Mouse (Mus musculus): ENCODE data around the gene Tdrd3. TPM values are rescaled to one million over a fixed set of nuclear protein-coding genes. Genes with fewer than 3 reads are reported as not detected.

Gene Tdrd3
- polyA plus RNA-seq, 1 experiment from 2014 or later: 5.6 TPM

- H3K9me3 ChIP-seq (ENCODE audit: low read length): no peaks in the 10 kb centered on the region
- WGBS (ENCODE audit: insufficient replicate concordance): 52% methylated on average over 7 of the region's 7 CpGs
- DNase-seq (no peak), ATAC-seq (peak; percentile 77)
- TF ChIP-seq EP300 (IDR thresholded peaks at IDR 0.05; ENCODE audit: low read depth) (no peak), CTCF (IDR thresholded peaks at IDR 0.05; ENCODE audit: low read depth) (no peak)
- no peak overlapping the region for H3K9ac ChIP-seq (replicated peaks)
- H3K27ac ChIP-seq (ENCODE audit: low read depth): 0 out of 2 replicates have a peak overlapping the region, but pooled peaks have one; percentile 34
- H3K4me1 ChIP-seq (ENCODE audit: insufficient read depth): peaks cover 9% of the 10 kb centered on the region
- H3K4me3 ChIP-seq (ENCODE audit: low read depth, low read length): no peak overlapping the region
- H3K4me2 ChIP-seq (ENCODE audit: low read depth, low read length): peak overlapping the region; percentile 53
- H3K36me3 ChIP-seq (replicated peaks; ENCODE audit: insufficient read depth, low read length): no peaks in the 10 kb centered on the region; the same call in 1 of the 2 replicates
- no peaks in the 10 kb centered on the region for H3K27me3 ChIP-seq (ENCODE audit: insufficient read depth, low read length)
Observed at GRCm38 (mm10) chr14:87426297-87426922, 10.0 kb downstream of the Tdrd3 start.

DNA sequence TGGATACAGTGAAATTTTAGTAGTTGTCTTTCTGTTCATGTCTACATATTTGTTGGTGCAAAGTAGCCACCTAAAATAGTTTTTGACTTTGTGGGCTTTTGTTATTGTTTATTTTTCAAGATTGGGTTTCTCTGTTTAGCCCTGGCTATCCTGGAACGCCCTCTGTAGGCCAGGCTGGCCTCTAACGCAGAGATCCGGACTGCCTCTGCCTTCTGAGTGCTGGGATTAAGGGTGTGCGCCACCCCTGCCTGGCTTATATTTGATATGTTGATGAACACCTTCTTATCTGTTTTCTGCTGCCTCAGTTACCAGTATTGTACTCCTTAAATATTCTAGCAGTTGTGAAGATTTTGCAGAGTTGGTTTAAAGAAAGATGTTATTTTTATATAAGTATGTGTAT is 10.6 kb downstream of the Tdrd3 start:
- no peak overlapping the region for H3K4me3 ChIP-seq (ENCODE audit: low read depth, low read length)
- H3K4me2 ChIP-seq (ENCODE audit: low read depth, low read length): no peak overlapping the region
- no peaks in the 10 kb centered on the region; the same call in 1 of the 2 replicates for H3K36me3 ChIP-seq (replicated peaks; ENCODE audit: insufficient read depth, low read length)
- no peaks in the 10 kb centered on the region for H3K9me3 ChIP-seq (ENCODE audit: low read length)
- WGBS (ENCODE audit: insufficient replicate concordance): 47% methylated on average over 4 of the region's 4 CpGs
- no peaks in the 10 kb centered on the region for H3K27me3 ChIP-seq (ENCODE audit: insufficient read depth, low read length)
- ATAC-seq (0 out of 2 replicates have a peak, but pooled peaks have one; percentile 31), DNase-seq (no peak)
- H3K4me1 ChIP-seq (ENCODE audit: insufficient read depth): peaks cover 8% of the 10 kb centered on the region
- TF ChIP-seq CTCF (IDR thresholded peaks at IDR 0.05; ENCODE audit: low read depth) (peak; percentile 53), EP300 (IDR thresholded peaks at IDR 0.05; ENCODE audit: low read depth) (no peak)
- H3K27ac ChIP-seq (ENCODE audit: low read depth): no peak overlapping the region
- H3K9ac ChIP-seq (replicated peaks): no peak overlapping the region

- Histone ChIP-seq H3K27ac (ENCODE audit: low read depth) (no peak overlapping the region), H3K9ac (replicated peaks) (no peak overlapping the region), H3K4me3 (ENCODE audit: low read depth, low read length) (no peak overlapping the region), H3K9me3 (ENCODE audit: low read length) (no peaks in the 10 kb centered on the region), H3K36me3 (replicated peaks; ENCODE audit: insufficient read depth, low read length) (no peaks in the 10 kb centered on the region; the same call in 1 of the 2 replicates), H3K4me1 (ENCODE audit: insufficient read depth) (peaks cover 8% of the 10 kb centered on the region), H3K4me2 (ENCODE audit: low read depth, low read length) (no peak overlapping the region), H3K27me3 (ENCODE audit: insufficient read depth, low read length) (no peaks in the 10 kb centered on the region)
- TF ChIP-seq EP300 (IDR thresholded peaks at IDR 0.05; ENCODE audit: low read depth): no peak
- DNase-seq (no peak), ATAC-seq (no peak)
- WGBS (ENCODE audit: insufficient replicate concordance): 65% methylated on average over 5 of the region's 5 CpGs
Observed at GRCm38 (mm10) chr14:87427659-87428289, 11.3 kb downstream of the Tdrd3 start.

- DNase-seq: no peak
- H3K9me3 ChIP-seq (ENCODE audit: low read length): no peaks in the 10 kb centered on the region
- no peaks in the 10 kb centered on the region for H3K27me3 ChIP-seq (ENCODE audit: insufficient read depth, low read length)
- no peak overlapping the region for H3K4me2 ChIP-seq (ENCODE audit: low read depth, low read length)
- 83% methylated on average over 5 of the region's 5 CpGs for WGBS (ENCODE audit: insufficient replicate concordance)
- no peak overlapping the region for H3K27ac ChIP-seq (ENCODE audit: low read depth)
- TF ChIP-seq EP300 (IDR thresholded peaks at IDR 0.05; ENCODE audit: low read depth): no peak
- no peak for TF ChIP-seq CTCF (IDR thresholded peaks at IDR 0.05; ENCODE audit: low read depth)
- H3K9ac ChIP-seq (replicated peaks): no peak overlapping the region
- no peak overlapping the region for H3K4me3 ChIP-seq (ENCODE audit: low read depth, low read length)
- no peaks in the 10 kb centered on the region for H3K4me1 ChIP-seq (ENCODE audit: insufficient read depth)
- ATAC-seq: no peak
- H3K36me3 ChIP-seq (replicated peaks; ENCODE audit: insufficient read depth, low read length): no peaks in the 10 kb centered on the region
Observed at GRCm38 (mm10) chr14:87433390-87433915, 17.0 kb downstream of the Tdrd3 start.

DNA sequence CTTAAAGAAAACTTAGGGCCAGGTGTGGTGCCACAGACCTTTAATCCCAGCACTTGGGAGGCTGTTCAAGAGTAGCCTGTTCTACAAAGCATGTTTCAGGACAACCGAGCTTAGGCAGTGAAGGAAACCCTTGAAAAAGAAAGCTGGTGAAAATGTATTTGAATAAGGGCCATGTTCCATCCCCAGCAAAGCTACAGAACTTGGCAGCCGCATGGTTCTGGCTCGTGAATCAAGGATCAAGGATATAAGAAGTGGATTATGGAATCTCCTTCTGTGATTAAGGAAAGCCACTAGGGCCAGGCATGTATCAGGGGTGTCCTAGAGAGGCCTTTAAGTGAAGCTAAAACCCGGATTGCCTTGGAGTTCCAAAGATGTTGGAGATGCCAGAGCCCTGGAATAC is 18.9 kb downstream of the Tdrd3 start:
- Histone ChIP-seq H3K9me3 (ENCODE audit: low read length) (no peaks in the 10 kb centered on the region), H3K4me2 (ENCODE audit: low read depth, low read length) (no peak overlapping the region), H3K4me1 (ENCODE audit: insufficient read depth) (no peaks in the 10 kb centered on the region), H3K4me3 (ENCODE audit: low read depth, low read length) (no peak overlapping the region), H3K27me3 (ENCODE audit: insufficient read depth, low read length) (no peaks in the 10 kb centered on the region), H3K36me3 (replicated peaks; ENCODE audit: insufficient read depth, low read length) (no peaks in the 10 kb centered on the region), H3K27ac (ENCODE audit: low read depth) (no peak overlapping the region), H3K9ac (replicated peaks) (no peak overlapping the region)
- ATAC-seq: no peak
- 85% methylated on average over 4 of the region's 4 CpGs for WGBS (ENCODE audit: insufficient replicate concordance)
- TF ChIP-seq CTCF (IDR thresholded peaks at IDR 0.05; ENCODE audit: low read depth) (no peak), EP300 (IDR thresholded peaks at IDR 0.05; ENCODE audit: low read depth) (no peak)
- no peak for DNase-seq

GRCm38 (mm10) chr14:87439721-87440120 is 23.3 kb downstream of the Tdrd3 start:
- no peak for DNase-seq
- 16% methylated on average over 2 of the region's 2 CpGs for WGBS (ENCODE audit: insufficient replicate concordance)

More at GRCm38 (mm10) chr14:87439721-87440120, 23.3 kb downstream of the Tdrd3 start:
- Histone ChIP-seq H3K4me3 (ENCODE audit: low read depth, low read length) (no peak overlapping the region), H3K4me1 (ENCODE audit: insufficient read depth) (no peaks in the 10 kb centered on the region), H3K27me3 (ENCODE audit: insufficient read depth, low read length) (no peaks in the 10 kb centered on the region), H3K9me3 (ENCODE audit: low read length) (no peaks in the 10 kb centered on the region), H3K9ac (replicated peaks) (no peak overlapping the region), H3K36me3 (replicated peaks; ENCODE audit: insufficient read depth, low read length) (no peaks in the 10 kb centered on the region), H3K4me2 (ENCODE audit: low read depth, low read length) (no peak overlapping the region), H3K27ac (ENCODE audit: low read depth) (no peak overlapping the region)
- no peak for ATAC-seq
- TF ChIP-seq EP300 (IDR thresholded peaks at IDR 0.05; ENCODE audit: low read depth) (no peak), CTCF (IDR thresholded peaks at IDR 0.05; ENCODE audit: low read depth) (no peak)

Measured in liver, postnatal 0 days (tissue).